Mouse (Mus musculus): ENCODE data around the gene Vps29.

DNA sequence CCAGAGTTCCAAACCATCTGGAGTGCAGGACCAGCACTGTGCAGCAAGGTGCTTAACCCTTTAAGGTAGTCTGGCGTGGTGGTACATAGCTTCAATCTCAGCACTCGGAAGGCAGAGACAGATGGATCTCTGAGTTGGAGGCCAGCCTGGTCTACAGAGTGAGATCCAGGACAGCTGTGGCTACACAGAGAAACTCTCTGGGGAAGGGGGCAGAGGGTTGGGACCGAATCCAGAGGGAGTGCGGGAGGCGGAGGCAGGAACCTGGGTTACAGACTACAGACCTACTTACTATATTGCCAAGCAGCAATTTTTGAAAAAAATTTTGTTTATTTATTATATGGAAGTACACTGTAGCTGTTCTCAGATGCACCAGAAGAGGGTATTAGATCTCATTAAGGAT, 60.2 kb downstream of the Vps29 start:
- TF ChIP-seq POLR2A (IDR thresholded peaks at IDR 0.05; ENCODE audit: borderline replicate concordance, low read depth, low read length) (no peak), CTCF (IDR thresholded peaks at IDR 0.05; ENCODE audit: low read depth, low read length) (no peak)
